Mouse (Mus musculus) forebrain, embryonic 11.5 days (tissue): Measurements from ENCODE around the gene Gtf2f2. TPM values are rescaled to one million over a fixed set of nuclear protein-coding genes. Genes with fewer than 3 reads are reported as not detected.

Experiments used
- ATAC-seq: fragments of 200-750 bp; cut with Nextera tagmentation; replicated peaks from 2 replicates; pipeline ENCODE4 v1.8.0; 2017; ENCODE audit warnings: moderate TSS enrichment; ENCODE audit not compliant: low FRiP score
- DNase-seq: peaks from one replicate; pipeline ENCODE4 v3.0.0-alpha.2; 2017; ENCODE audit warnings: low spot score
- H3K27ac ChIP-seq: fragments of 300-500 bp; sonication (generic); 2 replicates; pipeline ENCODE4 v1.5.1; 2014; ENCODE audit warnings: low read depth, low read length
- H3K27me3 ChIP-seq: fragments of 300-500 bp; sonication (generic); 2 replicates; pipeline ENCODE4 v1.6.1; 2014; ENCODE audit warnings: mild to moderate bottlenecking, low read length, mixed read lengths; ENCODE audit not compliant: control insufficient read depth, insufficient read depth
- H3K36me3 ChIP-seq: fragments of 300-500 bp; sonication (generic); 2 replicates; pipeline ENCODE4 v1.6.1; 2014; ENCODE audit warnings: mild to moderate bottlenecking, low read length, moderate library complexity, mixed read lengths; ENCODE audit not compliant: control insufficient read depth, insufficient read depth
- H3K4me1 ChIP-seq: fragments of 300-500 bp; sonication (generic); replicated peaks from 2 replicates; pipeline ENCODE4 v1.6.1; 2014; ENCODE audit warnings: low read length, mixed read lengths; ENCODE audit not compliant: control insufficient read depth, insufficient read depth
- H3K4me2 ChIP-seq: fragments of 300-500 bp; sonication (generic); 2 replicates; pipeline ENCODE4 v1.6.1; 2014; ENCODE audit warnings: low read depth, mild to moderate bottlenecking, low read length, moderate library complexity, mixed read lengths; ENCODE audit not compliant: severe bottlenecking
- H3K4me3 ChIP-seq: fragments of 300-500 bp; sonication (generic); 2 replicates; pipeline ENCODE4 v1.5.1; 2014; ENCODE audit warnings: low read depth, low read length
- H3K9ac ChIP-seq: fragments of 300-500 bp; sonication (generic); 2 replicates; pipeline ENCODE4 v1.6.1; 2014; ENCODE audit warnings: low read length
- H3K9me3 ChIP-seq: fragments of 300-500 bp; sonication (generic); 2 replicates; pipeline ENCODE4 v1.6.1; 2016; ENCODE audit warnings: low read length, mixed read lengths; ENCODE audit not compliant: control insufficient read depth
- WGBS: fragments of 180-500 bp; shearing (Covaris S2); extraction: QIAGEN DNeasy Blood & Tissue Kit; methylation state at CpG from one replicate; pipeline ENCODE4 v1.1.7; 2014; 5-methylcytosine and 5-hydroxymethylcytosine counted together
- polyA plus RNA-seq: library from polyadenylated mRNA; unstranded; fragments of >200 nt; fragmentation: Nextera tagmentation; extraction: Ambion mirVana; gene quantifications from 2 replicates; pipeline ENCODE4 v1.2.1, GENCODE M21; 2014

Gene Gtf2f2
- polyA plus RNA-seq, 1 experiment from 2014 or later: 57.0 TPM

DNA sequence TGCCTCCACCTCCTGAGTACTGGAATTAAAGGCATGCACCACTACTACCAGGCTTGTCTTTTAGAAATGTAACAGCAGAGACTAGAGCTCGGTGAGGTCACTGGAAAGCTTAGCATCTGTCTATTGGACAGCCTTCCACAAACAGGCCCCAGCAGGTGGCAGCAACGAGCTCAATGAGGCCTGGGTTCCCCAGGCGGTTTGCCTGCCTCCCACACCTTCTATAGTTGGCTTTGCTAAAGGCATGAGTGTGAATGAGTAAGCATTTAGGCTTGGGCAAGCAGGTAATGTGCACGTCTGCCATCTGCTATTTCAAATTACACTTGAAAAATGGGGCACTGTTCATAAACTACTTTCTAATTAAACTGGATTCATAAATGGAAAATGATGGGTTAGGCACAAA is 111.1 kb downstream of the Gtf2f2 start:
- Histone ChIP-seq H3K4me1 (peaks cover 5% of the 10 kb centered on the region; the same call in 1 of the 2 replicates), H3K36me3 (no peaks in the 10 kb centered on the region), H3K4me3 (no peak overlapping the region), H3K9ac (no peak overlapping the region), H3K4me2 (no peak overlapping the region), H3K27me3 (no peaks in the 10 kb centered on the region), H3K9me3 (no peaks in the 10 kb centered on the region), H3K27ac (no peak overlapping the region)
- peak; percentile 87 for DNase-seq
- peak; percentile 61 for ATAC-seq
- WGBS: 23% methylated on average over 4 of the region's 4 CpGs

DNA sequence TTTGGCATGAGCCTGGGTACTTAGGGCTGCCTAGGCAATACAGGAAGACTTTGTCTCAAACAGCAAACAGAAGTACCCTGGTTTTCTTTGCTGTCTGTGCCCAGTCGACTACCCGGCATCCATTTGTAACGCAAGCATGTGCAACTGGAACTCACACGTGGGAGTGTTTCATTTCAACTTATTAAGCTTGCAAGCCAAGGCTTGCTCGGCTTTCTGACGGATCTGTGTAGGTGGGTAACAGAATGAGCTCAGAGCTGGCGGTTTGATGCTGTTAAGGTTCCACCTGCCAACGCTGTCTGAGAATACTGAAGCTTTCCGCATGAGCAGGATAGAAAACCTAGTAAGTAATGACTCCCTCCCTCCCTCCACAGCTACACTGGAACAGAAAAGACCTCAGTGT is 118.5 kb downstream of the Gtf2f2 start:
- H3K27ac ChIP-seq: no peak overlapping the region
- H3K27me3 ChIP-seq: no peaks in the 10 kb centered on the region
- no peak overlapping the region for H3K9ac ChIP-seq
- ATAC-seq: no peak
- no peak for DNase-seq
- WGBS: 91% methylated on average over 9 of the region's 9 CpGs
- H3K4me2 ChIP-seq: no peak overlapping the region
- no peaks in the 10 kb centered on the region for H3K36me3 ChIP-seq
- H3K4me3 ChIP-seq: no peak overlapping the region
- H3K9me3 ChIP-seq: no peaks in the 10 kb centered on the region
- H3K4me1 ChIP-seq: no peaks in the 10 kb centered on the region

DNA sequence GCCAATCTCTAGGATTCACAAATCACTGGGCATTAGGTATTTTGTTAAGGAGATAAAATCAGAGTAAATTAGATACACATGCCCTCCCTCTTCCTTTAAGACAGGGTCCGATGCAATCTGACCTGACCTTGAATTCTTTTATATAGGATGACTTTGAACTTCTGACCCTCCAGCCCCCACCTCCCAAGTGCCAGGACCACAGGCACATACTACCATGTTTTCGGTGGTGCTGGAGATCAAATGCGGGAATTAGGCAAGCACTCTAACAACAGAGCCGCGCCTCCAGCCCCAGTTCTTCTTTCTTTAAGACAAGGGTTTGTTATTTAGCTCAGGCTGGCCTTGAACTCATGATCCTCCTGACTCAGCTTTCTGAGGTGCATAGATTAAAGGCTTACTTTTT is 126.8 kb downstream of the Gtf2f2 start:
- no peak overlapping the region for H3K27ac ChIP-seq
- DNase-seq: no peak
- H3K9me3 ChIP-seq: no peaks in the 10 kb centered on the region
- no peak overlapping the region for H3K4me2 ChIP-seq
- 82% methylated on average over 5 of the region's 5 CpGs for WGBS
- no peak overlapping the region for H3K4me3 ChIP-seq
- ATAC-seq: no peak
- H3K9ac ChIP-seq: no peak overlapping the region
- peaks cover 6% of the 10 kb centered on the region; the same call in 1 of the 2 replicates for H3K4me1 ChIP-seq
- no peaks in the 10 kb centered on the region for H3K27me3 ChIP-seq
- H3K36me3 ChIP-seq: no peaks in the 10 kb centered on the region

DNA sequence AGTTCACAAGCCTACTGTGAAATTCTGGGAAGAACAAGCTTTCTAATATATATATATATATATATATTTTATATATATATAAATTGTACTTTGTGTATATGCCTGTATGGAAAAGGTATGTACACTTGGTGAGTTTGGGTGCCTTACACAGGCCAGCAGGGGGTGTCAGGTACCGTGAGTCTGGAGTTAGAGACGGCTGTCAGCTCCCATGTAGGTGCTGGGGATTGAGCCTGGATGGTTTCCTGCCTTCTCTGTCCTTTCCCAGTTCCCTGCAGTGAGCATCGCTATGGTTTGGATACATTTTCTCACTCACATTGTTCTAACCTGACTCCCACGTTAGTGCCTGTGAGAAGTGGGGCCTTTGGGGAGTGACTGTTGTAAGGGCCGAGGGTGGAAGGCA is 127.3 kb downstream of the Gtf2f2 start:
- Histone ChIP-seq H3K36me3 (no peaks in the 10 kb centered on the region), H3K9me3 (no peaks in the 10 kb centered on the region), H3K9ac (no peak overlapping the region), H3K27ac (no peak overlapping the region), H3K27me3 (no peaks in the 10 kb centered on the region), H3K4me2 (no peak overlapping the region), H3K4me1 (peaks cover 6% of the 10 kb centered on the region; the same call in 1 of the 2 replicates), H3K4me3 (no peak overlapping the region)
- ATAC-seq (no peak), DNase-seq (no peak)
- 68% methylated on average over 5 of the region's 5 CpGs for WGBS

DNA sequence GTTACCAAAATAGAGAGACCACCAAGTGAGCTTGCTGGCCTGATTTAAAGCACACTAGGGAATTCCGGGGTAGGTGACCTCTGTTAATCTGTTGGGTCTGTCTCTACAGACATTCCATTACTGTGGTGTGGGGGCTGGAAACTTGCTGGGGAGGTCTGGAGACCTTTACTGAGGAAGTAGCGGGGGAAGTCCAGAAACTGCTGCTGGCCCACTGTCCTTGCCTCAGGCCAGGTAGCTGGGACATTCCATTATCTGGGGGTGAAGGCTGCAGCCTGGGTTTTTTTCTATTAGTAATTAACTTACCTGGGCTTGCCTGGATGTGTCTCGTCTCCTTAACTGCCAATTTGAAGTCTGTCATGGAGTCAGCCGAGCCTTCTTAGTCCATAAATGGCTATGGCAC is 128.8 kb downstream of the Gtf2f2 start:
- H3K9ac ChIP-seq: no peak overlapping the region
- H3K36me3 ChIP-seq: no peaks in the 10 kb centered on the region
- H3K4me3 ChIP-seq: no peak overlapping the region
- H3K9me3 ChIP-seq: no peaks in the 10 kb centered on the region
- no peak for DNase-seq
- ATAC-seq: no peak
- H3K4me1 ChIP-seq: peaks cover 6% of the 10 kb centered on the region; the same call in 1 of the 2 replicates
- H3K27ac ChIP-seq: no peak overlapping the region
- H3K4me2 ChIP-seq: no peak overlapping the region
- no peaks in the 10 kb centered on the region for H3K27me3 ChIP-seq
- 40% methylated on average over 4 of the region's 4 CpGs for WGBS

DNA sequence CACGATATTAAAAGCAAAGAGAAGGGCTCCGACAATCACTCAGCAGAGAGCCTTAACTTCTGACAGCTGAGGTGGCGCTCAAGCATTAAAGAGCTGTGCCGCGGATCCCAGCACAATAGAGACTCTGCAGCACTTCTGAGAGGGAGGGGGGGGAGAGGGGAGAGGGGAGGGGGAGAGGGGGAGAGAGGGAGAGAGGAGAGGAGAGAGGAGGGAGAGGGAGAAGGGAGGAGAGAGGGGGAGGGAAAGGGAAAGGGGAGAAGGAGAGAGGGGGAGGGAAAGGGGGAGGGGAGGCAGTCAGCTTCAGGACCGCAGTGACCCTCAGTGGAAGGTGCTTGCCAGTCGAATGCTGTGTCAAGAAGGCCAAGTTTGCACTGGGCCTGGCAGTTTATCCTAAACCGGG is 131.7 kb downstream of the Gtf2f2 start:
- no peak overlapping the region for H3K27ac ChIP-seq
- peaks cover 6% of the 10 kb centered on the region; the same call in 1 of the 2 replicates for H3K4me1 ChIP-seq
- DNase-seq: peak; percentile 74
- no peaks in the 10 kb centered on the region for H3K27me3 ChIP-seq
- ATAC-seq: peak; percentile 63
- no peaks in the 10 kb centered on the region for H3K9me3 ChIP-seq
- H3K36me3 ChIP-seq: no peaks in the 10 kb centered on the region
- no peak overlapping the region for H3K4me2 ChIP-seq
- WGBS: 21% methylated on average over 8 of the region's 8 CpGs
- no peak overlapping the region for H3K9ac ChIP-seq
- H3K4me3 ChIP-seq: no peak overlapping the region

DNA sequence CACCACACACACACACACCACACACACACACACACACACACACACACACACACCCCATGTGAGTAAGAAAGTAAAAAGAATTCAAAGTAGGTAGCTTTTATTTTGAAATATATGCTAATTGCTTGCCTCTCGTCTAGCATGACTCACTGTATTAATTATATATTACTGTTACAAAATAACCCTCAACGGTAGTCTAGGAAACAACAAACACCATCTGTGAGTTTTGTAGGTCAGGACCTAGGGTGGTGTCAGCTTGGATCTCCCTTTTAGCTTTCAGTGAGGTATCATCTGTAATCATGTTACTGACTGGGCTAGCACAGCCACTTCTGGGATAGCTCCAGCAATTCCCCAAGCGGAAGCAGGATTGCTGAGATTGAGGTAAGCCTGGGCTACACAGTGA is 133.4 kb downstream of the Gtf2f2 start:
- WGBS: 79% methylated on average over 3 of the region's 3 CpGs
- Histone ChIP-seq H3K27me3 (no peaks in the 10 kb centered on the region), H3K27ac (no peak overlapping the region), H3K36me3 (no peaks in the 10 kb centered on the region), H3K9me3 (no peaks in the 10 kb centered on the region), H3K4me2 (no peak overlapping the region), H3K4me1 (peaks cover 4% of the 10 kb centered on the region; the same call in 1 of the 2 replicates), H3K9ac (no peak overlapping the region), H3K4me3 (no peak overlapping the region)
- DNase-seq (no peak), ATAC-seq (no peak)

DNA sequence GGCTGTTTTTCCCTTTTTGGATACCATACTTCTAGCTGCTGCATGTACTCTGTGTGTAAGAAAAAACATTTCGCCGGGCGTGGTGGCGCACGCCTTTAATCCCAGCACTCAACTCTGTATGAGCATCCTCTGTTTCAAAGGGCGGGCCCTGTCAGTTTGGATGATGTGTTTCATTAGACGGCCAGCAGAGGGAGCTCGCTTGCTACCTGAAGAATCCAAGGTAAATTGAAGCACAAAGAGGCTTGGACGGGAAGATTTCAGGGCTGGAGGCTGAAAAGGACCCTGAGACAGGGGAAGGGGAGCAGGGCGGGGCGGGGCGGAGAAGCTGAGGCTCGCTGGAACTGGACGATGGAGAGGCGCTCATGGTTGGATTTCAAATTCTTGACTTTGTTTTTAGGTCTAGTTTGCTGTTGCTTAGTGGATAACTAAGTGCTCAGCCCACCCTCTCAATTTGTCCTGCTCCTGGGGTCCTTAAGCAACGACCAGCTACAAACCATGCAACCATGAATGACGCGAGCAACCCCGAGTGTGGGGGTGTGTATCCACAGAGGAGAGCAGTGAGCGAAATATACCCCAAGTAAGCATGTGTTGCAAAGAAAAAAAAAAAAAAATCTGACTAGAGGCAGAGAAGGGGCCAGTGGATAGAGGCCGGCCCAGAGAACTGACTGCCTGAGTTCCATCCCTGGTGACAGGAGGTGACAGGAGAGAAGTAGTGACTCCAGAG is 134.2 kb downstream of the Gtf2f2 start:
- Histone ChIP-seq H3K9me3 (no peaks in the 10 kb centered on the region; the same call in 1 of the 2 replicates), H3K4me1 (no peaks in the 10 kb centered on the region), H3K27ac (no peak overlapping the region), H3K9ac (peak overlapping the region; percentile 43; the same call in 1 of the 2 replicates), H3K4me3 (no peak overlapping the region), H3K36me3 (no peaks in the 10 kb centered on the region), H3K4me2 (peak overlapping the region; percentile 32; the same call in 1 of the 2 replicates), H3K27me3 (no peaks in the 10 kb centered on the region)
- DNase-seq (peak; percentile 91), ATAC-seq (peak; percentile 66)
- 14% methylated on average over 21 of the region's 21 CpGs for WGBS

DNA sequence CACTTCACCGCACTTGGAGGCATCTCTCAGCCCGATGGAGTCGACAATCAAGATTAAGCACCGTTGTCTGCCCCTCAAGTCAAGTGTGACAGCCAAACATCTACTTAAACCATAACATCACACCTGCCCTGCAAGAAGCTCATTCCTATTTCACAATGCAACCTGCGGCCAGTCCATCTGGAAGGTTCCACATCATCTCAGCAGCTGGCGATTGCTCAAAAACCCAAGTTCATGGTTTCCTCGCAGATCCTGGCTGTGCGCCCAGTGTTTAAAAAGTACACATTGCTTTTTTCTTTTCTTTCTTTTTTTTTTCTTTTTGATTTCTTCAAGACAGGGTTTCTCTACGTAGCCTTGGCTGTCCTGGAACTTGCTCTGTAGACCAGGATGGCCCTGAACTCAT is 137.1 kb downstream of the Gtf2f2 start:
- no peak for ATAC-seq
- DNase-seq: no peak
- peaks cover 4% of the 10 kb centered on the region; the same call in 1 of the 2 replicates for H3K4me1 ChIP-seq
- H3K27me3 ChIP-seq: no peaks in the 10 kb centered on the region
- 93% methylated on average over 9 of the region's 9 CpGs for WGBS
- H3K9me3 ChIP-seq: no peaks in the 10 kb centered on the region; the same call in 1 of the 2 replicates
- no peak overlapping the region for H3K9ac ChIP-seq
- no peaks in the 10 kb centered on the region for H3K36me3 ChIP-seq
- H3K27ac ChIP-seq: no peak overlapping the region
- H3K4me3 ChIP-seq: no peak overlapping the region
- H3K4me2 ChIP-seq: no peak overlapping the region
